Mouse (Mus musculus): ENCODE measurements around the gene Ifitm7.
A peak's percentile ranks its signal among the peaks of the same experiment; 100 is the strongest.

Ifitm7 gene

GRCm38 (mm10) chr16:13986574-13987478 is at the start of gene Ifitm7, which contains the start of gene 2900011O08Rik:
Gene Ifitm7 (minus strand): TSS chr16:13986888.
Gene 2900011O08Rik (plus strand): TSS chr16:13986604.
- no peak for DNase-seq (ENCODE audit: low read depth, low spot score)

GRCm38 (mm10) chr16:14033076-14033475 is 46.4 kb upstream of the Ifitm7 start:
- no peak for DNase-seq (ENCODE audit: low read depth, low spot score)

GRCm38 (mm10) chr16:14030650-14031049 is 44.0 kb upstream of the Ifitm7 start:
- DNase-seq (ENCODE audit: low read depth, low spot score): peak; percentile 14

GRCm38 (mm10) chr16:14029851-14030250 is 43.2 kb upstream of the Ifitm7 start:
- DNase-seq (ENCODE audit: low read depth, low spot score): no peak

GRCm38 (mm10) chr16:14029072-14029471 is 42.4 kb upstream of the Ifitm7 start:
- DNase-seq (ENCODE audit: low read depth, low spot score): no peak

- DNase-seq (ENCODE audit: low read depth, low spot score): no peak
Measured at GRCm38 (mm10) chr16:14025091-14025990, 38.7 kb upstream of the Ifitm7 start.

GRCm38 (mm10) chr16:14021166-14021822 is 34.6 kb upstream of the Ifitm7 start:
- DNase-seq (ENCODE audit: low read depth, low spot score): no peak

GRCm38 (mm10) chr16:14017306-14017705 is 30.6 kb upstream of the Ifitm7 start:
- no peak for DNase-seq (ENCODE audit: low read depth, low spot score)

- no peak for DNase-seq (ENCODE audit: low read depth, low spot score)
Measured at GRCm38 (mm10) chr16:14009966-14010365, 23.3 kb upstream of the Ifitm7 start.

GRCm38 (mm10) chr16:14008708-14009107 is 22.0 kb upstream of the Ifitm7 start:
- DNase-seq (ENCODE audit: low read depth, low spot score): no peak

- DNase-seq (ENCODE audit: low read depth, low spot score): no peak
Measured at GRCm38 (mm10) chr16:14008081-14008480, 21.4 kb upstream of the Ifitm7 start.

- DNase-seq (ENCODE audit: low read depth, low spot score): no peak
Measured at GRCm38 (mm10) chr16:14005266-14005665, 18.6 kb upstream of the Ifitm7 start.

- DNase-seq (ENCODE audit: low read depth, low spot score): no peak
Measured at GRCm38 (mm10) chr16:14004726-14005125, 18.0 kb upstream of the Ifitm7 start.

- peak; percentile 75 for DNase-seq (ENCODE audit: low read depth, low spot score)
Measured at GRCm38 (mm10) chr16:14004170-14004569, 17.5 kb upstream of the Ifitm7 start.

GRCm38 (mm10) chr16:14003386-14004130 is 16.9 kb upstream of the Ifitm7 start:
- DNase-seq (ENCODE audit: low read depth, low spot score): peak; percentile 6

GRCm38 (mm10) chr16:13994502-13994901 is 7.8 kb upstream of the Ifitm7 start:
- no peak for DNase-seq (ENCODE audit: low read depth, low spot score)

- no peak for DNase-seq (ENCODE audit: low read depth, low spot score)
Measured at GRCm38 (mm10) chr16:13994076-13994475, 7.4 kb upstream of the Ifitm7 start.

GRCm38 (mm10) chr16:13992518-13993248 is 6.0 kb upstream of the Ifitm7 start:
- DNase-seq (ENCODE audit: low read depth, low spot score): no peak

GRCm38 (mm10) chr16:13986197-13986573 is 503 bp downstream of the Ifitm7 start:
- DNase-seq (ENCODE audit: low read depth, low spot score): no peak

GRCm38 (mm10) chr16:13983161-13983560 is 3.5 kb downstream of the Ifitm7 start:
- no peak for DNase-seq (ENCODE audit: low read depth, low spot score)

Measured in A20 (cell line).